In the genomic region with DNA sequence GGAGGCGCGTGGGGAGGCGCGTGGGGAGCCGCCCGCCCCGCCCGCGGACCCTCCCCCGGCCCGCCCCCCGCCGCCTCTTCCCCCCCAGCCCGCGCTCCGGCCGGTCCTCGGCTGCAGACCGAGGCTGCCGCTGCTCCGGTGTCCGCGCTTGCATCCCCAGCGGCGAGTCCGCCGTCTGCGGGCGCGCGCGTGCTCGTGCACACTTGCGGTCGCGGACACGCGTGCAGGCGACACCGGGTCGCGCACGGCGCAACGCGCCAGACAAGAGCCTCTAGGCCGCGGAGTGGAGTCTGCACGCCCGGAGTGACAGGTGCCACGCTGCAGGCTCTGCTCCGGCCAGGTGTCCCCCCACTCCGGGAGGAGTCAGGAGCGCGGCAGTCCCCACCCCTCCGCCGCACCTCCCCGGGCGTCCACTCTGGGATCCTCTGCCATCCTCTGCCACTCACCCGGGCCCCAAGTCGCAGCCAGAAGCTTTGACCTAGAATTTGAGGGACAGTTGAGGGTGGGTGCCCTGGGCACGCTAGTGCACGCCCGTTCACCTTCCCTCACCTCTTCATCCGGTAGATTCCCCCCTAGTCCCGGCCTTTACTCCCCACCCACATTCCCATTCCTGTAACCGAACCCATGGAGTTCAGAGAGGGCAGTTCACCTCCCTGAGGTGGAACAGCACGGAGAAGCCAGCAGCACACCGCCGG, we compare ENCODE assay signal across 8 mouse cellular contexts. TPM values are rescaled to one million over a fixed set of nuclear protein-coding genes. Genes with fewer than 3 reads are reported as not detected.
A peak's percentile ranks its signal among the peaks of the same experiment; 100 is the strongest.
DNase-seq lines count a peak whose midpoint lies in the region; ATAC-seq and TF ChIP-seq lines count a peak whose summit lies in the region.

No protein-coding gene starts in this region.

- dilution Hi-C loops in CH12.LX (cut with MboI; ENCODE audit: extremely low pct_ligation_motif_present, extremely low pct_unique_long_range_greater_than_20kb, low sequenced_read_pairs): no loop called here

- TF ChIP-seq RAD21 in CH12.LX (IDR thresholded peaks at IDR 0.05; ENCODE audit: low read depth, low read length): no peak

- peaks cover 34% of the 10 kb centered on the region for H3K27me3 ChIP-seq in CH12.LX (replicated peaks)
- H3K27me3 ChIP-seq in embryonic facial prominence, embryonic 14.5 days (replicated peaks; ENCODE audit: control insufficient read depth, insufficient read depth, low read length): peaks cover 6% of the 10 kb centered on the region; the same call in 1 of the 2 replicates
- H3K27me3 ChIP-seq in spleen, adult 2 months (ENCODE audit: control insufficient read depth, insufficient read depth, low read length): peaks cover 5% of the 10 kb centered on the region

- H3K36me3 ChIP-seq in CH12.LX (replicated peaks in 1 of 2; ENCODE audit: control insufficient read depth in 1 of 2, insufficient read depth in 1 of 2, low read length in 1 of 2): no peaks in the 10 kb centered on the region
- H3K36me3 ChIP-seq in embryonic facial prominence, embryonic 14.5 days (ENCODE audit: control insufficient read depth, insufficient read depth, low read length): no peaks in the 10 kb centered on the region
- no peaks in the 10 kb centered on the region for H3K36me3 ChIP-seq in spleen, adult 2 months (ENCODE audit: control insufficient read depth, insufficient read depth, low read length)

- TF ChIP-seq CTCF in CH12.LX (conservative IDR thresholded peaks at IDR 0.05 in 1 of 2, IDR thresholded peaks at IDR 0.05 in 1 of 2; ENCODE audit: low read depth in 2 of 2, low read length in 2 of 2): no peak
- TF ChIP-seq CTCF in layer of hippocampus, adult 2 months (conservative IDR thresholded peaks at IDR 0.05): no peak
- no peak for TF ChIP-seq CTCF in spleen, adult 2 months (IDR thresholded peaks at IDR 0.05; ENCODE audit: extremely low read depth, insufficient read depth, insufficient read length, insufficient replicate concordance)

- intact Hi-C loops in heart, postnatal 10 days (cut with DNase I): no loop called here

- peak overlapping the region; percentile 58 to 74 (median 64) for H3K4me3 ChIP-seq in CH12.LX (replicated peaks in 1 of 3; ENCODE audit: low read depth in 2 of 3, low read length in 2 of 3, poor library complexity in 1 of 3)
- H3K4me3 ChIP-seq in embryonic facial prominence, embryonic 14.5 days (ENCODE audit: low read depth, low read length): peak overlapping the region; percentile 80
- peak overlapping the region; percentile 83 for H3K4me3 ChIP-seq in layer of hippocampus, adult 2 months
- H3K4me3 ChIP-seq in spleen, adult 2 months (ENCODE audit: extremely low read depth, insufficient read depth, insufficient read length): peak overlapping the region; percentile 70

- no peaks in the 10 kb centered on the region for H3K9me3 ChIP-seq in CH12.LX (replicated peaks; ENCODE audit: low read length)
- no peaks in the 10 kb centered on the region for H3K9me3 ChIP-seq in embryonic facial prominence, embryonic 14.5 days (ENCODE audit: control insufficient read depth, low read length)

- 2% methylated on average over 29 of the region's 70 CpGs for WGBS in embryonic facial prominence, embryonic 14.5 days
- WGBS in spleen, adult 2 months: 3% methylated on average over 52 of the region's 70 CpGs

- in situ Hi-C loops in CH12.LX (cut with MboI; ENCODE audit: low pct_ligation_motif_present, low pct_unique_long_range_greater_than_20kb, low sequenced_read_pairs): no loop called here

- H3K4me2 ChIP-seq in CH12.LX (ENCODE audit: insufficient read depth, low read depth, poor library complexity, severe bottlenecking): peak overlapping the region; percentile 73
- peak overlapping the region; percentile 97 for H3K4me2 ChIP-seq in embryonic facial prominence, embryonic 14.5 days (ENCODE audit: low read depth, low read length)

- peak overlapping the region; percentile 95 for H3K27ac ChIP-seq in CH12.LX (ENCODE audit: insufficient read depth, low read depth)
- peak overlapping the region; percentile 89 for H3K27ac ChIP-seq in embryonic facial prominence, embryonic 14.5 days (replicated peaks; ENCODE audit: low read depth, low read length)
- H3K27ac ChIP-seq in layer of hippocampus, adult 2 months: peak overlapping the region; percentile 99
- H3K27ac ChIP-seq in spleen, adult 2 months (ENCODE audit: insufficient read depth, low read length): peak overlapping the region; percentile 80

- no peak for TF ChIP-seq EP300 in CH12.LX (IDR thresholded peaks at IDR 0.05; ENCODE audit: low read length)

- peaks cover 36 to 64% of the 10 kb centered on the region in 2 experiments for H3K4me1 ChIP-seq in CH12.LX (ENCODE audit: control insufficient read depth in 1 of 2, insufficient read depth in 2 of 2)
- H3K4me1 ChIP-seq in embryonic facial prominence, embryonic 14.5 days (ENCODE audit: control insufficient read depth, insufficient read depth, low read length): peaks cover 15% of the 10 kb centered on the region
- H3K4me1 ChIP-seq in spleen, adult 2 months (ENCODE audit: control insufficient read depth, insufficient read depth, insufficient read length): peaks cover 36% of the 10 kb centered on the region

- peak overlapping the region; percentile 94 for H3K9ac ChIP-seq in CH12.LX (ENCODE audit: insufficient read depth, low read depth)
- peak overlapping the region; percentile 80 for H3K9ac ChIP-seq in embryonic facial prominence, embryonic 14.5 days (ENCODE audit: low read depth, low read length)

- H3K79me2 ChIP-seq in CH12.LX (replicated peaks; ENCODE audit: control insufficient read depth, extremely low read depth, insufficient read depth, poor library complexity, severe bottlenecking): peaks cover 7% of the 10 kb centered on the region

- no peak for DNase-seq in CH12.LX (ENCODE audit: extremely low read depth)
- peak; percentile 63 to 70 for DNase-seq in adrenal gland, adult 18-20 months (ENCODE audit: low spot score in 2 of 2)
- DNase-seq in embryonic facial prominence, embryonic 14.5 days (ENCODE audit: low spot score): no peak
- peak; percentile 67 to 74 for DNase-seq in heart, postnatal 10 days
- DNase-seq in layer of hippocampus, adult 2 months (ENCODE audit: low spot score in 2 of 2): peak in 1 of 2 experiments; percentile 67
- DNase-seq in lung, postnatal 4 days: peak; percentile 67 to 81
- DNase-seq in spleen, adult 2 months (ENCODE audit: low read depth in 1 of 2, low spot score in 2 of 2): peak in 1 of 2 experiments; percentile 53

- peak; percentile 13; the same call in 1 of the 2 replicates for ATAC-seq in embryonic facial prominence, embryonic 14.5 days (ENCODE audit: low read depth)
- ATAC-seq in activated CD4-positive, CD25-positive, alpha-beta regulatory T cell, adult 4 months: no peak

- no peak for TF ChIP-seq POLR2A in CH12.LX (IDR thresholded peaks at IDR 0.05; ENCODE audit: low read depth, low read length)
- TF ChIP-seq POLR2A in spleen, adult 2 months (IDR thresholded peaks at IDR 0.05; ENCODE audit: low read depth, low read length): no peak

RNA-seq across cellular contexts. Expression of a gene that starts 24.5 kb away (rescaled TPM):
- total RNA-seq in CH12.LX (2012; rRNA removed): 4.4 and 4.7 TPM in 2 replicates
- total RNA-seq in CH12.LX (2014; rRNA removed): 0.07 and 0.34 TPM in 2 replicates
- polyA plus RNA-seq in CH12.LX (2012; ENCODE audit: insufficient read length, low read depth): 3.8 and 4.0 TPM in 2 replicates
- total RNA-seq in adrenal gland, adult 18-20 months (2021): 10 to 100 TPM; 69.1 to 78.7 TPM
- polyA plus RNA-seq in embryonic facial prominence, embryonic 14.5 days (2014; fragmentation: Nextera tagmentation; extraction: Ambion mirVana): 100.0 and 103 TPM in 2 replicates
- 100 to 1,000 TPM; 139 to 163 TPM for total RNA-seq in heart, postnatal 10 days (2021)
- total RNA-seq in layer of hippocampus, adult 2 months (2021): 10 to 100 TPM; 60.0 to 60.1 TPM
- polyA plus RNA-seq in spleen, adult 2 months (2012; rRNA removed): 26.0 and 32.4 TPM in 2 replicates
- 10 to 100 TPM; 15.2 to 16.0 TPM for polyA plus RNA-seq in activated CD4-positive, CD25-positive, alpha-beta regulatory T cell, adult 4 months (2017; shearing (Covaris generic))

RNA-seq across cellular contexts. Expression of a gene that starts 38.1 kb away (rescaled TPM):
- total RNA-seq in CH12.LX (2012; rRNA removed) (0.13 and 0.34 TPM in 2 replicates), CH12.LX (2014; rRNA removed) (not detected in 2 replicates)
- 0.64 TPM in 1 of 2 replicates, not detected in the other for polyA plus RNA-seq in CH12.LX (2012; ENCODE audit: insufficient read length, low read depth)
- total RNA-seq in adrenal gland, adult 18-20 months (2021): 1 to 10 TPM; 1.1 to 1.2 TPM
- polyA plus RNA-seq in embryonic facial prominence, embryonic 14.5 days (2014; fragmentation: Nextera tagmentation; extraction: Ambion mirVana): 3.9 and 4.1 TPM in 2 replicates
- total RNA-seq in heart, postnatal 10 days (2021): 1 to 10 TPM; 1.3 to 2.2 TPM
- 1 to 10 TPM; 1.9 to 2.1 TPM for total RNA-seq in layer of hippocampus, adult 2 months (2021)
- polyA plus RNA-seq in spleen, adult 2 months (2012; rRNA removed): 18.3 and 22.9 TPM in 2 replicates
- 10 to 100 TPM in 1 of 2 experiments, 1 to 10 TPM in 1; 7.3 to 13.3 TPM for polyA plus RNA-seq in activated CD4-positive, CD25-positive, alpha-beta regulatory T cell, adult 4 months (2017; shearing (Covaris generic))

RNA-seq across cellular contexts. Expression of a gene that starts 42.2 kb away (rescaled TPM):
- total RNA-seq in CH12.LX (2012; rRNA removed): 0.29 and 1.1 TPM in 2 replicates
- 0.65 and 0.98 TPM in 2 replicates for total RNA-seq in CH12.LX (2014; rRNA removed)
- polyA plus RNA-seq in CH12.LX (2012; ENCODE audit: insufficient read length, low read depth): 0.46 and 1.2 TPM in 2 replicates
- total RNA-seq in adrenal gland, adult 18-20 months (2021): 1 to 10 TPM; 1.4 to 2.6 TPM
- 0.77 and 0.88 TPM in 2 replicates for polyA plus RNA-seq in embryonic facial prominence, embryonic 14.5 days (2014; fragmentation: Nextera tagmentation; extraction: Ambion mirVana)
- under 1 TPM; 0.77 to 0.98 TPM for total RNA-seq in heart, postnatal 10 days (2021)
- total RNA-seq in layer of hippocampus, adult 2 months (2021): 1 to 10 TPM; 5.5 to 8.1 TPM
- 2.9 and 6.4 TPM in 2 replicates for polyA plus RNA-seq in spleen, adult 2 months (2012; rRNA removed)
- polyA plus RNA-seq in activated CD4-positive, CD25-positive, alpha-beta regulatory T cell, adult 4 months (2017; shearing (Covaris generic)): 1 to 10 TPM in 1 of 2 experiments, not detected in 1; 1.4 TPM

RNA-seq across cellular contexts. Expression of a gene that starts 46.7 kb away (rescaled TPM):
- total RNA-seq in CH12.LX (2012; rRNA removed) (1.2 and 1.5 TPM in 2 replicates), CH12.LX (2014; rRNA removed) (0.96 and 1.0 TPM in 2 replicates)
- polyA plus RNA-seq in CH12.LX (2012; ENCODE audit: insufficient read length, low read depth): 3.2 and 3.4 TPM in 2 replicates
- total RNA-seq in adrenal gland, adult 18-20 months (2021): 1 to 10 TPM; 1.5 to 1.9 TPM
- polyA plus RNA-seq in embryonic facial prominence, embryonic 14.5 days (2014; fragmentation: Nextera tagmentation; extraction: Ambion mirVana): 2.4 and 2.6 TPM in 2 replicates
- total RNA-seq in heart, postnatal 10 days (2021): under 1 TPM; 0.74 to 0.87 TPM
- 1 to 10 TPM; 4.4 to 6.1 TPM for total RNA-seq in layer of hippocampus, adult 2 months (2021)
- polyA plus RNA-seq in spleen, adult 2 months (2012; rRNA removed): 2.3 and 2.9 TPM in 2 replicates
- polyA plus RNA-seq in activated CD4-positive, CD25-positive, alpha-beta regulatory T cell, adult 4 months (2017; shearing (Covaris generic)): 1 to 10 TPM; 1.1 to 1.2 TPM

RNA-seq across cellular contexts. Expression of a gene that starts 46.8 kb away (rescaled TPM):
- total RNA-seq in CH12.LX (2012; rRNA removed) (131 and 143 TPM in 2 replicates), CH12.LX (2014; rRNA removed) (81.7 and 83.0 TPM in 2 replicates)
- 78.2 and 93.5 TPM in 2 replicates for polyA plus RNA-seq in CH12.LX (2012; ENCODE audit: insufficient read length, low read depth)
- 10 to 100 TPM; 49.1 to 50.5 TPM for total RNA-seq in adrenal gland, adult 18-20 months (2021)
- 61.4 and 67.1 TPM in 2 replicates for polyA plus RNA-seq in embryonic facial prominence, embryonic 14.5 days (2014; fragmentation: Nextera tagmentation; extraction: Ambion mirVana)
- total RNA-seq in heart, postnatal 10 days (2021): 10 to 100 TPM; 53.2 to 57.5 TPM
- 10 to 100 TPM; 75.9 to 79.7 TPM for total RNA-seq in layer of hippocampus, adult 2 months (2021)
- 47.9 and 71.7 TPM in 2 replicates for polyA plus RNA-seq in spleen, adult 2 months (2012; rRNA removed)
- polyA plus RNA-seq in activated CD4-positive, CD25-positive, alpha-beta regulatory T cell, adult 4 months (2017; shearing (Covaris generic)): 10 to 100 TPM; 12.7 to 13.7 TPM

Comparison
In these comparisons a context has a peak if more than half of its experiments do, and no peak if none do; other contexts are left out.
1. DNase-seq: peak in adrenal gland, adult 18-20 months (2 of 2), heart, postnatal 10 days (2 of 2) and lung, postnatal 4 days (2 of 2); none in CH12.LX (single experiment) and embryonic facial prominence, embryonic 14.5 days (single experiment).
2. RNA of a gene that starts 24.5 kb away (total RNA-seq): 139 to 163 TPM in heart, postnatal 10 days, 69.1 to 78.7 TPM in adrenal gland, adult 18-20 months and 60.0 to 60.1 TPM in layer of hippocampus, adult 2 months; 0.07 to 4.7 TPM in CH12.LX; every median in the first group is over 10 times any median in the second.
3. Peak in every context shown above with its lines, with median percentiles within 50 percentile points of each other: H3K27ac ChIP-seq and H3K4me3 ChIP-seq.